Mouse (Mus musculus) C2C12 (cell line): ENCODE results near the gene Six6. TPM values are rescaled to one million over a fixed set of nuclear protein-coding genes. Genes with fewer than 3 reads are reported as not detected.

ENCODE experiments used
- H3K27me3 ChIP-seq: one replicate; pipeline ENCODE4 v1.6.1; 2011; ENCODE audit not compliant: control insufficient read depth, insufficient read depth, insufficient read length
- H3K36me3 ChIP-seq: one replicate; pipeline ENCODE4 v1.6.1; 2011; ENCODE audit not compliant: control insufficient read depth, insufficient read depth
- H3K4me3 ChIP-seq: one replicate; pipeline ENCODE4 v1.5.1; 2011; ENCODE audit warnings: mild to moderate bottlenecking, control low read depth; ENCODE audit not compliant: poor library complexity, insufficient read depth, severe bottlenecking
- H3K79me2 ChIP-seq: one replicate; pipeline ENCODE4 v1.6.1; 2011; ENCODE audit not compliant: control insufficient read depth, insufficient read depth
- H3K79me3 ChIP-seq: one replicate; pipeline ENCODE4 v1.6.1; 2011; ENCODE audit warnings: low read depth, control low read depth
- H3ac ChIP-seq: one replicate; pipeline ENCODE3; 2011; ENCODE audit warnings: low read depth; ENCODE audit not compliant: control insufficient read depth, insufficient read length
- CEBPB ChIP-seq: IDR thresholded peaks from one replicate; pipeline ENCODE4 v1.6.1; 2011; ENCODE audit warnings: low read depth, mild to moderate bottlenecking, control low read depth, moderate library complexity
- CTCF ChIP-seq: IDR thresholded peaks from one replicate; pipeline ENCODE4 v1.5.1; 2011; ENCODE audit not compliant: control insufficient read depth, insufficient read depth, insufficient read length
- FOSL1 ChIP-seq: IDR thresholded peaks from one replicate; pipeline ENCODE4 v1.8.0; 2011; ENCODE audit warnings: mild to moderate bottlenecking, low read length; ENCODE audit not compliant: poor library complexity, insufficient read depth, severe bottlenecking
- MAX ChIP-seq: IDR thresholded peaks from one replicate; pipeline ENCODE4 v1.6.1; 2011; ENCODE audit warnings: mild to moderate bottlenecking, control low read depth
- MYOD1 ChIP-seq: IDR thresholded peaks from one replicate; pipeline ENCODE4 v1.6.1; 2011; ENCODE audit warnings: low read depth; ENCODE audit not compliant: control insufficient read depth, insufficient read length
- MYOG ChIP-seq: IDR thresholded peaks from one replicate; pipeline ENCODE4 v1.6.1; 2011; ENCODE audit not compliant: control insufficient read depth, insufficient read length; ENCODE audit errors: extremely low read depth
- USF1 ChIP-seq: IDR thresholded peaks from one replicate; pipeline ENCODE4 v1.6.1; 2011; ENCODE audit warnings: low read depth, mild to moderate bottlenecking, control low read depth, moderate library complexity
- polyA plus RNA-seq: library from polyadenylated mRNA; unstranded; fragments of >200 nt; fragmentation: generic; extraction: Trizol; gene quantifications from one replicate; pipeline ENCODE4 v1.2.1, GENCODE M21; 2012; ENCODE audit warnings: missing spikeins

The Six6 gene
- polyA plus RNA-seq, 1 experiment: not detected

DNA sequence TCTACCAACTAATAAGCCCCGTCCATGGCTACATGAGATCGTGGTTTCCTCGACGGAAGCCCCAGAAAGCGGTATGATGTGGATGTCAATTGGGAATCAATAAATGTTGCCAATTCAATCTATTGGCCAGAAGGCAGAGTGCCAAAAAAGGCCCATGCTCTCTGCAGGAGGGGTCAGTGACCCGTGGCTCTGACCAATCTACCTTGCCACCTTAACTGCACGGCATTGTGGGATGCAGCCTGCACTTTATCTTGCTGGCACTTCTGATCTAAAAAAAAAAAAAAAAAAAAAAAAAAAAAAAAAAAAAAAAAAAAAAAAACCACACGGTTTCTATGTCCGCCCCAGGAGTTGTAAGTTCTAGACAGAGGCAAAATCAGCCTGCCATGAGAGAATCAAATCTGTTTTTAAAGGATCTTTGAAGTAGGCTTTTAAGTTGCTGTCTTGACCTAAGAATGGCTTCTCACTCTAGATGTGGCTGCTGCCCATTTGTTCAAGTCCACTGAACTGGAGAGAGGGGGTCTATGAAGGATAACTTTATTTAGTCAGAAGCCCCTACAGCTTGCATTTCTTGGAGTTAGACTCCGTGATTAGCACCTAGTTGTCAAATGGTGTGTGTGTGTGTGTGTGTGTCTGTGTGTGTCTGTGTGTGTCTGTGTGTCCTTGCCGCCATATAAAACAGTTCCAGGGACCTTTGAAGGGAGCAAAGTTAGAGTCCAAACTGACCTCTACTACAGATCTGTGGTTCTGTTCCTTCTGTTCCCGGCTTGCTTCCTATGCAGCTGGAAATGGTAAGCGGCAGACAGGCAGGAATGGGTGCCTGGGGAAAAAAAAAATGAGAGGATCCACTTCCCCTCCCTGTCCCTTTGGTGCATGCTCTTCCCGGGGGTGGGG, 847 bp upstream of the Six6 start:
- Histone ChIP-seq H3K36me3 (no peaks in the 10 kb centered on the region), H3K27me3 (peaks cover 58% of the 10 kb centered on the region), H3K4me3 (no peak overlapping the region), H3ac (no peak overlapping the region), H3K79me2 (no peaks in the 10 kb centered on the region), H3K79me3 (no peaks in the 10 kb centered on the region)
- no peak for TF ChIP-seq CTCF

DNA sequence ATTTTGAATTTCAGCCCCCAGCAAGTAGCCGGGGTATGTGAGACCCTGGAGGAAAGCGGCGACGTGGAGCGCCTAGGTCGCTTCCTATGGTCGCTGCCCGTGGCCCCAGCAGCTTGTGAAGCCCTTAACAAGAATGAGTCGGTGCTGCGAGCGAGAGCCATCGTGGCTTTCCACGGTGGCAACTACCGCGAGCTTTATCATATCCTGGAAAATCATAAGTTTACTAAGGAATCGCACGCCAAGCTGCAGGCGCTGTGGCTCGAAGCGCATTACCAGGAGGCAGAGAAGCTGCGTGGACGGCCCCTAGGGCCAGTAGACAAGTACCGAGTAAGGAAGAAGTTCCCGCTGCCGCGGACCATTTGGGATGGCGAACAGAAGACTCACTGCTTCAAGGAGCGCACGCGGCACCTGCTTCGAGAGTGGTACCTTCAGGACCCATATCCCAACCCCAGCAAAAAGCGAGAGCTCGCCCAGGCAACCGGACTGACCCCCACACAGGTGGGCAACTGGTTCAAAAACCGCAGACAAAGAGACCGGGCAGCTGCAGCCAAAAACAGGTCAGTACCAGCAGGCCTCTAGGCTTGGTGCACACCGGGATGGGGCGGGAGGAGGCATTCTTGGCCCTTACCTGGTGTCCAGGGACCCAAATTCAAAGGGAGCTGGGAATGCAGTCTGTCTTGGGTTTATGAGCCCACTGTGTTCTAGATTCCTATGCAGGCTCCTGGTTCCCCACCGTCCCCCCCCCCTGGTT, 554 bp downstream of the Six6 start, which contains the start of gene 4930447C04Rik:
Gene 4930447C04Rik (minus strand): TSS at position 704 of the 751 bp plus-strand sequence.
- Histone ChIP-seq H3K4me3 (no peak within 1 kb of the TSS), H3K79me3 (no peaks in the 10 kb centered on the region), H3K36me3 (no peaks in the 10 kb centered on the region), H3K79me2 (no peaks in the 10 kb centered on the region), H3ac (no peak within 1 kb of the TSS), H3K27me3 (peaks cover 64% of the 10 kb centered on the region)
- TF ChIP-seq CTCF (no peak), FOSL1 (no peak), CEBPB (no peak), USF1 (no peak), MYOD1 (no peak), MYOG (no peak), MAX (no peak)

DNA sequence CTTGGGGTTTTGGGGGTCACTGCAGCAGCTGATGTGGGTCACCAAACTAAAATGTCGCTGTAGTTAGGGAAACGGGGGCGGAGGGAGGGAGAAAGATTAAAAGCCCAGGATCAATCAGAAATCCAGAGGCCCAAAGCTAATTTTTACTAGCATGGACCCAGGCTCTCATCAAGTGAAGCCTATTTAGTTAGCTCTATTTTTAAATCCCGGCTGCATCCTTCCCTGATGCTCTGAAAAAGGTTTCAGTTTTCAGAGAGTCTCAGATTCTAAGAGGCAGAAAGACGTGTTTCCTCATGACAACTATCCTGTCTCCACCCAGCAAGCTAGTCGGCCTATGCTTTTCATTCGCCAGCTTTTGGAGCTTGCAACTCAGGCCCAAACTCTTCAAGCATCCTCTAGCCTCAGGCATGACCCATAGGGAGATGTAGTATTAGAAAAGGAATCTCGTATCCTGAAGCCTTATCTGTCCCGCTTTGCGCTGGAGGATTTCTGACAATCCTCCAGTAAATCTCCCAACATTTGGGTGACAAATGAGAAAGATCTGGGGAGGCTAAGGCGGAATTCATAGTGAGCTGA, 1.2 kb downstream of the Six6 start:
- H3K4me3 ChIP-seq: no peak overlapping the region
- no peaks in the 10 kb centered on the region for H3K36me3 ChIP-seq
- no peak overlapping the region for H3ac ChIP-seq
- no peak for TF ChIP-seq CTCF
- no peak for TF ChIP-seq FOSL1
- no peak for TF ChIP-seq USF1
- H3K27me3 ChIP-seq: peaks cover 71% of the 10 kb centered on the region
- no peaks in the 10 kb centered on the region for H3K79me3 ChIP-seq
- H3K79me2 ChIP-seq: no peaks in the 10 kb centered on the region

DNA sequence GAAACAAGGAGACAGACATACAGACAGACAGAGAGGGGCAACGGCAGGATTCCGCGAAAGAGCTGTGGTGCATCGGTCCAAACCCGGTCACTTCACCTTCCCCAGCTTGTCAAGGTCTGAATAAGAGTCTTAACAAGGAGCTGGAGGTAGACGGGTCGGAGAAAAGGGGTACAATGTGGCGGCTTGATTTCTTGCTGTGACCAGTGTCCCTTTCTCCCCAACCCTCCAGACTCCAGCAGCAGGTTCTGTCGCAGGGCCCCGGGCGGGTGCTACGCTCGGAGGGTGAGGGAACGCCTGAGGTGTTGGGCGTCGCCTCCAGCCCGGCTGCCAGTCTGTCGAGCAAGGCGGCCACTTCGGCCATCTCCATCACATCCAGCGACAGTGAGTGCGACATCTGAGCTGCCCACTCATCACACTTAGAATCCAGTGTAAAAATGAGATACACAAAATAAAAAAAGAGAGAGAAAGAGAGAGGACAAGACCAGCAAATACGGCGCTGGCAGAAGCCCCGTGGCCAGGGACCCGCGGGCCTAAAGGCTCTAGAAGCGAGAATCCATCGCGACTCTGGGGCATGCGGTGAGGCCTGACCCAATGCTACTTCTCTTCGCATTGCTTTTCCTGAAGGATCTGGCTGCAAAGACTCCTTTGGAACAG, 1.8 kb downstream of the Six6 start:
- peaks cover 76% of the 10 kb centered on the region for H3K27me3 ChIP-seq
- H3K79me3 ChIP-seq: no peaks in the 10 kb centered on the region
- H3K4me3 ChIP-seq: no peak overlapping the region
- TF ChIP-seq MYOD1 (no peak), USF1 (no peak), MAX (no peak), MYOG (no peak), CEBPB (no peak), CTCF (no peak), FOSL1 (no peak)
- no peaks in the 10 kb centered on the region for H3K36me3 ChIP-seq
- no peaks in the 10 kb centered on the region for H3K79me2 ChIP-seq
- no peak overlapping the region for H3ac ChIP-seq

DNA sequence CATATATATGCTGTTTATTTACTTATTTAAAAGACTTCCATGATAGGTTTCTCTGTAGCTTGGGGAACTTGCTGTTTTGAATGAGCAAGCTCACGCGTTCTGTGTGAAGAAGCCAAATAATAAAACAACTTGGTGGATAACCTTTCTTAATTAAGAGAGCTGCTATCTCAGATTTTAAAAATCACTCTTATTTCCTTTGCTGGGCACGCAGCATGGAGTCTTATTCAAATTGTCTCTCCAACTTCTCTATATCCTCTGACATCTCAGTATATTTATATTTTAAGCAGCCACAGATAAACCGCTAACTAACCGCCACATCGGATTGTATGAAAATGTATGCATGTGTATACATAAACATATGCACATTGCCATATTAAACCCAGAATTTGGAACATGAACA, 2.5 kb downstream of the Six6 start:
- H3ac ChIP-seq: no peak overlapping the region
- no peak for TF ChIP-seq USF1
- H3K79me2 ChIP-seq: no peaks in the 10 kb centered on the region
- no peaks in the 10 kb centered on the region for H3K79me3 ChIP-seq
- H3K36me3 ChIP-seq: no peaks in the 10 kb centered on the region
- H3K27me3 ChIP-seq: peaks cover 76% of the 10 kb centered on the region
- H3K4me3 ChIP-seq: no peak overlapping the region
